Mouse (Mus musculus) lung, adult 18-20 months (tissue): ENCODE measurements around the gene Smco3.

Source experiments
- DNase-seq, 2 experiments: peaks; one replicate each; pipeline ENCODE4 v3.0.0; 2022; ENCODE audit warnings: mixed read lengths in 2 of 2

Smco3 gene

GRCm38 (mm10) chr6:136845706-136846480 lies 10.6 kb upstream of the Smco3 start:
- DNase-seq = no peak

GRCm38 (mm10) chr6:136844903-136845302 lies 9.7 kb upstream of the Smco3 start:
- no peak for DNase-seq

DNA sequence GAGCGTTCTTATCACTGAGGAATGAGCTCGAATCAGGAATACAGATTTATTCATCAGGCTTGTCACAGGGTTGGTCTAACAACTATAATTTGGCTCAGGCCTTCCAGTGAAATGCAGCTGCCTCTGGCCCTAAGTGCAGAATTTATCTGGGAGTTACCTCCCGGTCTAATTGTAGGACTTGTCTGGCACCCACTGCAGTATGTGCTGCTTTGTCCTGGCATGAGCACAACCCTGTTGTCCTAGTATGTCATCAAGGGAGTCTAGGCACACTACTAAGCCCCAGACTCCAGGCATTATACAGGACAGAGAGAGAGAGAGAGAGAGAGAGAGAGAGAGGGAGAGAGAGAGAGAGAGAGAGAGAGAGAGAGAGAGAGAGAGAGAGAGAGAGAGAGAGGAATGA lies 2.1 kb upstream of the Smco3 start:
- no peak for DNase-seq

GRCm38 (mm10) chr6:136831712-136832111 lies 3.5 kb downstream of the Smco3 start:
- DNase-seq = no peak

GRCm38 (mm10) chr6:136828681-136829080 lies 6.6 kb downstream of the Smco3 start:
- DNase-seq = no peak

GRCm38 (mm10) chr6:136827881-136828561 lies 7.2 kb downstream of the Smco3 start, which contains the start of gene Wbp11:
TSS of gene Wbp11 (minus strand) at chr6:136828233.
- peak; percentile 96 to 97 for DNase-seq

DNA sequence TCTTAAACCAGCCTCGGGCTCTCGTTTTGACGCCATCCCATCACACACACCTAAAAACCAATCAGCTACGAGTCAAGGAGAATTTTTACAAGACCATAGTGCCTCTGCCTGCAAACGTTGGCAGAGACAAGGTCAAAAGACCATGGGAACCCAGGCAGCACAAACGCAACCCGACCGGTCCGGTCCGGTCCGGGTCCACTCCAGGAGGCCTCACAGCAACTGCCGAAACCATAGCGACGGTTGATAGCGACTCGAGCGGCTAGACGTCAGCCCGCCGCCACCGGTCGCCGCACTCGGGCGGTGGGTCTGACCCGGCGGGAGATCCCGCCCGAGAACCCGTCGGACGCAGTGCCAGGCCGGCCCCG lies 7.8 kb downstream of the Smco3 start, which contains the start of gene BC049715:
TSS of gene BC049715 (plus strand) at position 111 of the 365 bp plus-strand sequence.
- DNase-seq = peak in 1 of 2 experiments; percentile 47

DNA sequence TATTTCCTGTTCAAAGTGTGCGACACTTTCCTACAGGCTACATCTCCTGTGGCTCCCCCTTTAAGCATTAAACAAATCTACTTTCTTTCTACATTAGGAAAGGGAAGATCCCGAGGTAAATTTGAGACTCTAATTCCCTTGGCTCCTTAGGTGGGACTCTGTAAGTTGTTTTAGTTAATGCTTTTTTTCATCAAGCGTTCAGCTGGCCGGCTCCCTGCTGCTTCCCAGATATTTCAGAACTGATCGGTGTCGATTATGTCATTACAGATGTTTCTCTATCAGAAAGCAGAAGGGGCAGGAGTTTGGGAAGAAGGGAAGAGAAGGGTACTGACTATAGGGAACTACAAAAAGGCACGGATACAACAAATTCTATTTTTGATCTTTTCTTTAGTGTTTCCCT lies 8.1 kb downstream of the Smco3 start:
- no peak for DNase-seq

DNA sequence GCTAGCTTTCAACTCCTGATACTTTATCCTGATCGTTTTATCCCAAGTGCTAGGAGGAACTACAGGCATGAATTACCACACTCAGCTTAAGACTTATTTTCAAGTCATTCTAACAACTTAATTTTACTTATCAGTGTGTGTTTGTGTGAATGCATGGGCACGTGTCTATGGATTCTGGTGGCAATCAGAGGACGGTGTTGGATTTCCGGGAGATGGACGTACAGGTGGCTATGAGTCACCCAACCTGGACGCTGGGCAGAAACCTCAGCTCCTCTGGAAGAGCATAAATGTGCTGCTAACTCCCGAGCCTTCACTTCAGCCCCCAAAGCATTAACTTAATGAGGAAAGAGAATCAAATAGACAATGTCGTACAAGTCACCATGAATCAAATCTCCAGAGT lies 10.3 kb downstream of the Smco3 start:
- DNase-seq = no peak

GRCm38 (mm10) chr6:136821086-136821485 lies 14.2 kb downstream of the Smco3 start:
- no peak for DNase-seq

GRCm38 (mm10) chr6:136820381-136820780 lies 14.9 kb downstream of the Smco3 start:
- DNase-seq = no peak

DNA sequence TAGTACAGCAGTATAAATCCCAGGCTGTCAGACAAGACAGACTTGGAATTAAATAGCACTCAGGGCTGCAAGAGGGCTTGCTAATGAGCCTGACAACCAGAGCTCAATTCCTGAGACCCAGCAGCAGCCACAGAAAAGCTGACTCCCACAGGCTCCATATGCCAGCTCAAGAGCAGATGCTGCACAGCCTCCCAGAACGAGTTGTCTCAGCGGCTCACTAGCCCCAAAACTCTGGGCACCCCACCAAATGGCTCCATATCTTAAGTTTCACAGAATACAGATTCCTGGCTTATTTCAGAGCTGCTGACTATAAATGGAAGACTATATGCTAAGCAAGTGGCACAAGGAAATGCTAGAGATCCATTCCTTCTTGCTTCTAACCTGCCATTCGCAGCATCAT lies 17.7 kb downstream of the Smco3 start:
- DNase-seq = no peak

- no peak for DNase-seq
Observed at GRCm38 (mm10) chr6:136816826-136817225, 18.4 kb downstream of the Smco3 start.

DNA sequence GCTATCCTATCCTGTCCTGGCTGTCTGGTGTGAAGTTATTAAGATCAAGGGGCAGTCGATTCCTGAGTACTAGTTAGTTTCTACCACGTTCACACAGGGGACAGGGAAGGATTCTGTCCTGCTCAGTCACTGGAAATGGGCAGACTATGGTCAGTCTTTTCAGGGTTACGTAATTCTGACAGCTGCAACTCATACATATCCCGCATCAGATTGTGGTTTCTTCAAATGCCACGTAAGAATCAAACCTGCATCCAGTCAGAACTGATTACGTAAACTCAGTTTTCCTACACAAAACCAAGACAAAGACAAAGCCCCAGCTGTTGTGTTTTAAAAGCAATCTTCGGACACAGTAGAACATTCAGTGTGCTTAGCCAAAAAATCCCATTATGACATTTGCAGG lies 19.9 kb downstream of the Smco3 start:
- no peak for DNase-seq

DNA sequence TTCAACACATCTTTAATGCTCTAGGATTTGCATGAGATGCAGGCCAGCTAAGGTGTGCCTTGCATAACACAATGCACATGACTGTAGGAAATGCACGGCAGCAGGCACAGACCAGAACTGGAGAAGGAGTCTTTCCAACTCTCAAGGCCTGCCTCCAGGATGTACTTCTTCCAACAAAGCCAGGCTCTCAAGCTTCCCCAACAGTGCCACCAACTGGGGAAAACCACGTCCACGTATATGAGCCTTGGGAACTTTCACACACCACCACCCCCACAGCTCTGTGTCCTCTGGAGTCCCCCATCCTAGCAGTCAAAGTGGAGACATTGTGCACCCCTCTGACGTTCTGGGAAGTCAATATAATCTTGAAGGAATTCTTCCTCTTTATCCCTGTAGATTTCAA lies 22.1 kb downstream of the Smco3 start:
- peak in 1 of 2 experiments; percentile 43 for DNase-seq

- DNase-seq = no peak
Observed at GRCm38 (mm10) chr6:136811196-136811595, 24.1 kb downstream of the Smco3 start.

GRCm38 (mm10) chr6:136809673-136810072 lies 25.6 kb downstream of the Smco3 start:
- DNase-seq = no peak

GRCm38 (mm10) chr6:136809077-136809476 lies 26.2 kb downstream of the Smco3 start:
- peak; percentile 85 to 87 for DNase-seq

- peak; percentile 43 to 46 for DNase-seq
Observed at GRCm38 (mm10) chr6:136808631-136809046, 26.6 kb downstream of the Smco3 start.

DNA sequence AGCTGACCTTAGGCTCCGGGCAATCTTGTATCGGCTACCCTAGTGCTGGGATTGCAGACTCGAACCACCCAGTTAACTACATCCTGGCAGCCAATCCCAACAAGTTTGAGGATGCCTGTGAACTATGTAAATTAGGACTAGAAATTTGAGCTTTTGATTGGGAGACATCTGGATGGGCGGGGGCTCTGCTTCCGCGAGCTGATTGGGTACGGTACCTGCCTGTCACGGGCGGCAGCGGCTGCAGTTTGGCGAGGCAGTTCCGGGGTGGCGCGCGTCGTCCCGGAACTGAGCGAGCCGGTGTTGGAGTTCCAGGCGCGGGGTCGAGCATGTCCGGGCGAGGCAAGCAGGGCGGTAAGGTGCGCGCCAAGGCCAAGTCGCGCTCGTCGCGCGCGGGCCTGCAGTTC lies 27.2 kb downstream of the Smco3 start, which contains the start of gene H2afj:
TSS of gene H2afj (plus strand) at position 231 of the 404 bp plus-strand sequence.
- peak; percentile 98 for DNase-seq

DNA sequence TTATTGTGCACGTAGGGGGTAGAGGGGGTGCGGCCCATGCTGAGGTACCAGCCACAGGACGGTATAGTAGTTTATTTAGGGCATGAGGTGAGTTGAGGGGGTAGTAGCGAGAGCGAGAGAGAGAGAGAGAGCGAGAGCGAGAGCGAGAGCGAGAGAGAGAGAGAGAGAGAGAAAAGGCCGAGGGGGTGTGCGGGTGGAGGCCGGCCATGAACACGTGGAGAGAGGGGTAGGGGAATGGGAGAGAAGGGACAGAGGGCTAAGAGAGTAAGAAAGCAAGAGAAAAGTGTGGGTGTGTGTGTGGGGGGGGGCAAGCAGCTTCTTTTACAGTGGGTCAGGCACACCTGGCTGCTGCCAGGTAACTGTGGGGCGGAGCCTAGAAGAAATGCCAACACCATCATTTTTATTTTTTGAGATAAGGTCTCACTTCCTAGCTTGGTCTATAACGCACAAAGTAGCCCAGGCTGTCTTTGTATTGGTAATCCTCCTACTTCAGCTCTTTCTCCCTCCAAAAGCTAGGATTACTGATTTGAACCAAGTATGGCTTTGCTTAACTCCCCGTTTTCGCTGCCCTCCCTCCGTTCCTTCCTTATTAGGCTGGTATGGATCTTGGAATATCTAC lies 27.7 kb downstream of the Smco3 start:
- no peak for DNase-seq

DNA sequence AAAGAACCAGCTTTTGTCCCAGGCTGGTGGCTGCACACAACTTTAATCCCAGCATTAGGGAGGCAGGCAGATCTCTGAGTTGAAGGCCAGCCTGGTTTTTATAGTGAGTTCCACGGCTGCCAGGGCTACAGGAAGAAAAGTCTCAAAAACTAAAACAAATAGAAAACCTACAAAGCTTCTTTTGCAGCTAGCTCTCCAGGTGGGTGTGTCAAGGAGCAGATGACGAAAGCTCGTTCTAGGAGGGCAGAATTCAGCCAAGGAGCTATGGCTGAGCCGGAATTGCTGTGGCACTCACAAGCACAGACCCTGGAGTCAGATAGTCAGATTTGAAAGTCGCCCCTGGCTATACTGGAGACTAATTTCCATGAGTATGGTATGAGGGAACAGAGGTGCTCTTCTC lies 28.4 kb downstream of the Smco3 start:
- peak; percentile 78 to 79 for DNase-seq

GRCm38 (mm10) chr6:136805409-136805775 lies 29.9 kb downstream of the Smco3 start:
- no peak for DNase-seq
